Mouse (Mus musculus) ES-E14 (cell line): ENCODE results near the gene Iqce.

Experiments
- CHD2 ChIP-seq: IDR thresholded peaks from 2 replicates; pipeline ENCODE4 v1.6.1; 2014; ENCODE audit warnings: mild to moderate bottlenecking, low read depth, low read length, inconsistent platforms
- ZC3H11A ChIP-seq: IDR thresholded peaks from 2 replicates; pipeline ENCODE4 v1.6.1; 2012; ENCODE audit warnings: low read depth, mild to moderate bottlenecking, inconsistent platforms, low read length, borderline replicate concordance

- no peak for TF ChIP-seq ZC3H11A
- TF ChIP-seq CHD2 = no peak
Measured at GRCm38 (mm10) chr5:140616691-140617090, 85.5 kb downstream of the Iqce start.
